Mouse (Mus musculus): ENCODE results near the gene Smurf2.

- TF ChIP-seq CTCF (IDR thresholded peaks at IDR 0.05; ENCODE audit: low read depth, low read length) (no peak), GATA1 (IDR thresholded peaks at IDR 0.05; ENCODE audit: borderline replicate concordance, low read length) (no peak)
These were observed 100.3 kb downstream of the Smurf2 start for GRCm38 (mm10) chr11:106820252-106820651.
